Mouse (Mus musculus): Measurements from ENCODE around the gene Ddx17.

DNA sequence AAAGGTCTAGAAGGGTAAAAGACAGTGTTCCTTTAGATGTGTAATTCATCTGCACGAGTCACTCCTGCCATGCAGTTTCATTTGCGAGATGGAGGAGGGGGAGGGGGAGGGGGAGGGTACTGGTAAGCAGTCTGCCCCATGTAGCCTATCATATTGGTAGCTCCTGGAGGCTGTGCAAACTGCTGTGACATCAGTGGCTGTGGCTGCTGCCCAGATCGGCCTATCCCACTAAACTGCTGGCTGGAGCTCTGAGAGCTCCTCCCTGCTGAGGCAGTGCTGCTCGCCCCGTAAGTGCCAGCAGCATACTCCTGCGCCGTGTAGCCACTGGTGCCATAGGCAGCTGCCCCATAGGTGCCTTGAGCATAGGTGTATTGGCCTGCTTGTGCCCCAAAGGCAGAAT lies 16.6 kb downstream of the Ddx17 start:
- TF ChIP-seq CTCF (IDR thresholded peaks at IDR 0.05; ENCODE audit: extremely low read depth, insufficient read length, insufficient replicate concordance, low read depth, low read length) (no peak), POLR2A (IDR thresholded peaks at IDR 0.05; ENCODE audit: low read depth, low read length) (no peak)

All from small intestine, adult 2 months (tissue).